Mouse (Mus musculus): ENCODE data around the gene Ostf1.

DNA sequence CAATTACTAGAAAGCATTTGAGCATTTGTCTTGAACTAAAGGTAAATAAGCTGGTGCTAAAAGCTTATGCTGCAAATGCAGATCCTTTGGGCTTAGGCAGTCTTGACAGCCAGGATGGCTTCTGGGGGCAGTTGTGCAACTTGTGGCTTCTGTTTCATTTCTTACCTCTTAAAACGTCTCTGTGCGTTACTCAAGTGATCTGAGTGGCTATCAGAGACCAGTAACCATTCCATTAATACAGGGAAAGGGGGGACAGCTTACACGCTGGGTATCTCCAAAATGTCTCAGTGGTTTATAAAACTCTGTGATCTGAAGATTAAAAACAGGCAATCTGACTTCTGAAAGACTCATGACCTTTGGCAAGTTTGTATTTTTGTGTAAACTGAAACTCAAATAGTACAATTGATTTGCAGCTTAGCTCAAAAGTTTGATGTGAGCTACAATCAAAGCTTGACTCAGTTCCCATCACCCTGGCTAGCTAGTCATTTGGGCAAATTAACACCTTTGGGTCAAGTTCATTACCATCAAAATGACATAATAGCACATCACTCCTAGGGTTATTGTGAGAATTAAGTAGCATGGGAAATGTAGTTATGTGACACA is 62.7 kb downstream of the Ostf1 start:
- TF ChIP-seq CTCF (IDR thresholded peaks at IDR 0.05; ENCODE audit: borderline replicate concordance, control insufficient read depth, extremely low read depth, insufficient read depth, low read length, poor library complexity) (no peak), POLR2A (IDR thresholded peaks at IDR 0.05; ENCODE audit: control insufficient read depth, extremely low read depth, insufficient read depth, low read length, poor library complexity) (no peak)
